Mouse (Mus musculus) left cerebral cortex, postnatal 36 days (tissue): ENCODE data around the gene Hvcn1. TPM values are rescaled to one million over a fixed set of nuclear protein-coding genes. Genes with fewer than 3 reads are reported as not detected.
"Not testable (repeated sequence)": the region's sequence is repeated elsewhere in the genome, so short reads cannot be mapped to it uniquely, and the experiment has no call there.

Source experiments
- DNase-seq, 2 experiments: peaks; one replicate each; pipeline ENCODE4 v3.0.0; 2021 to 2022; ENCODE audit warnings: low spot score in 2 of 2, mixed read lengths in 1 of 2
- intact Hi-C: fragments of 180-260 bp; cut with DNase I; formaldehyde crosslinking; loops from one replicate; pipeline ENCODE4 v1.15.1; 2025
- total RNA-seq, 2 experiments: library from RNA; stranded (reverse); gene quantifications; 2 replicates each; pipeline ENCODE4 v1.2.3; 2021

Hvcn1 gene
- total RNA-seq, 2 experiments from 2014 or later = 2.6 to 2.7 TPM

GRCm38 (mm10) chr5:122192347-122192746 is 14.3 kb upstream of the Hvcn1 start:
- no peak for DNase-seq
- intact Hi-C loops = no loop called here

GRCm38 (mm10) chr5:122200872-122201271 is 5.7 kb upstream of the Hvcn1 start:
- intact Hi-C loops = no loop called here
- DNase-seq = no peak

GRCm38 (mm10) chr5:122201904-122202303 is 4.7 kb upstream of the Hvcn1 start:
- no peak for DNase-seq
- intact Hi-C loops = no loop called here

- DNase-seq = no peak
- intact Hi-C loops = no loop called here
Observed at GRCm38 (mm10) chr5:122204180-122204579, 2.4 kb upstream of the Hvcn1 start.

- intact Hi-C loops = no loop called here
Observed at GRCm38 (mm10) chr5:122208909-122209308, 2.3 kb downstream of the Hvcn1 start.

GRCm38 (mm10) chr5:122209591-122210368 is 3.2 kb downstream of the Hvcn1 start:
- no peak for DNase-seq
- intact Hi-C loops = no loop called here

More at GRCm38 (mm10) chr5:122208909-122209308, 2.3 kb downstream of the Hvcn1 start:
- DNase-seq = no peak

GRCm38 (mm10) chr5:122210890-122211289 is 4.3 kb downstream of the Hvcn1 start:
- no peak for DNase-seq
- intact Hi-C loops = no loop called here

GRCm38 (mm10) chr5:122212125-122212524 is 5.5 kb downstream of the Hvcn1 start:
- no peak for DNase-seq
- intact Hi-C loops = no loop called here

- intact Hi-C loops, DNase-seq: not testable (repeated sequence)
Observed at GRCm38 (mm10) chr5:122212820-122213219, 6.2 kb downstream of the Hvcn1 start.

- intact Hi-C loops = no loop called here
- DNase-seq = no peak
Observed at GRCm38 (mm10) chr5:122213861-122214260, 7.3 kb downstream of the Hvcn1 start.

- no peak for DNase-seq
- intact Hi-C loops = no loop called here
Observed at GRCm38 (mm10) chr5:122217636-122218035, 11.0 kb downstream of the Hvcn1 start.

GRCm38 (mm10) chr5:122218109-122218905 is 11.7 kb downstream of the Hvcn1 start:
- DNase-seq = no peak
- intact Hi-C loops = no loop called here

GRCm38 (mm10) chr5:122218928-122219327 is 12.3 kb downstream of the Hvcn1 start:
- no peak for DNase-seq

GRCm38 (mm10) chr5:122219655-122220629 is 13.3 kb downstream of the Hvcn1 start:
- no peak for DNase-seq
- intact Hi-C loops = no loop called here

More at GRCm38 (mm10) chr5:122218928-122219327, 12.3 kb downstream of the Hvcn1 start:
- intact Hi-C loops = no loop called here

- intact Hi-C loops = no loop called here
- no peak for DNase-seq
Observed at GRCm38 (mm10) chr5:122221085-122221484, 14.5 kb downstream of the Hvcn1 start.

- no peak for DNase-seq
- intact Hi-C loops = no loop called here
Observed at GRCm38 (mm10) chr5:122224291-122224690, 17.7 kb downstream of the Hvcn1 start.

GRCm38 (mm10) chr5:122228271-122228765 is 21.7 kb downstream of the Hvcn1 start:
- DNase-seq = no peak
- intact Hi-C loops = no loop called here

- intact Hi-C loops = no loop called here
- DNase-seq = no peak
Observed at GRCm38 (mm10) chr5:122228772-122229171, 22.2 kb downstream of the Hvcn1 start.

- intact Hi-C loops = no loop called here
- no peak for DNase-seq
Observed at GRCm38 (mm10) chr5:122230816-122231215, 24.2 kb downstream of the Hvcn1 start.
